Mouse (Mus musculus) forebrain, postnatal 0 days (tissue): Measurements from ENCODE around the gene Mrpl33. TPM values are rescaled to one million over a fixed set of nuclear protein-coding genes. Genes with fewer than 3 reads are reported as not detected.
A peak's percentile ranks its signal among the peaks of the same experiment; 100 is the strongest.
"Not testable (repeated sequence)": the region's sequence is repeated elsewhere in the genome, so short reads cannot be mapped to it uniquely, and the experiment has no call there.

ENCODE experiments used
- ATAC-seq: fragments of 200-750 bp; cut with Nextera tagmentation; 2 replicates; pipeline ENCODE4 v1.8.0; 2017; ENCODE audit warnings: mild to moderate bottlenecking, moderate library complexity
- DNase-seq: peaks from one replicate; pipeline ENCODE4 v3.0.0-alpha.2; 2015
- H3K27ac ChIP-seq: fragments of 300-500 bp; sonication (generic); 2 replicates; pipeline ENCODE4 v1.5.1; 2014; ENCODE audit warnings: low read depth, mild to moderate bottlenecking, antibody characterized with exemption, low read length, moderate library complexity, mixed read lengths
- H3K27me3 ChIP-seq: fragments of 300-500 bp; sonication (generic); 2 replicates; pipeline ENCODE4 v1.6.1; 2014; ENCODE audit warnings: mild to moderate bottlenecking, low read length, mixed read lengths; ENCODE audit not compliant: insufficient read depth
- H3K36me3 ChIP-seq: fragments of 300-500 bp; sonication (generic); 2 replicates; pipeline ENCODE4 v1.6.1; 2014; ENCODE audit warnings: mild to moderate bottlenecking, moderate library complexity; ENCODE audit not compliant: insufficient read depth
- H3K4me1 ChIP-seq: fragments of 300-500 bp; sonication (generic); 2 replicates; pipeline ENCODE4 v1.6.1; 2014; ENCODE audit warnings: antibody characterized with exemption; ENCODE audit not compliant: insufficient read depth
- H3K4me2 ChIP-seq: fragments of 300-500 bp; sonication (generic); 2 replicates; pipeline ENCODE4 v1.6.1; 2014; ENCODE audit warnings: low read depth, mild to moderate bottlenecking, moderate library complexity
- H3K4me3 ChIP-seq: fragments of 300-500 bp; sonication (generic); 2 replicates; pipeline ENCODE4 v1.5.1; 2014; ENCODE audit warnings: low read depth, low read length, mixed read lengths
- H3K9ac ChIP-seq: fragments of 300-500 bp; sonication (generic); 2 replicates; pipeline ENCODE4 v1.6.1; 2014; ENCODE audit warnings: mild to moderate bottlenecking
- H3K9me3 ChIP-seq: fragments of 300-500 bp; sonication (generic); 2 replicates; pipeline ENCODE4 v1.6.1; 2016; ENCODE audit warnings: low read length
- CTCF ChIP-seq: sonication (generic); IDR thresholded peaks from 2 replicates; pipeline ENCODE4 v1.5.1; 2016; ENCODE audit warnings: antibody characterized with exemption, control low read depth, low read depth
- WGBS: fragments of 180-500 bp; shearing (Covaris S2); extraction: QIAGEN DNeasy Blood & Tissue Kit; methylation state at CpG from one replicate; pipeline ENCODE4 v1.1.7; 2014; 5-methylcytosine and 5-hydroxymethylcytosine counted together
- polyA plus RNA-seq: library from polyadenylated mRNA; unstranded; fragments of >200 nt; fragmentation: Nextera tagmentation; extraction: Ambion mirVana; gene quantifications from 2 replicates; pipeline ENCODE4 v1.2.1, GENCODE M21; 2015
- total RNA-seq: library from RNA; depleted of rRNA; stranded (reverse); fragments of >200 nt; gene quantifications from 2 replicates; pipeline ENCODE4 v1.2.3, GENCODE M21; 2014

The Mrpl33 gene
- total and polyA plus RNA-seq, 2 experiments from 2014 or later: 166 to 295 TPM

DNA sequence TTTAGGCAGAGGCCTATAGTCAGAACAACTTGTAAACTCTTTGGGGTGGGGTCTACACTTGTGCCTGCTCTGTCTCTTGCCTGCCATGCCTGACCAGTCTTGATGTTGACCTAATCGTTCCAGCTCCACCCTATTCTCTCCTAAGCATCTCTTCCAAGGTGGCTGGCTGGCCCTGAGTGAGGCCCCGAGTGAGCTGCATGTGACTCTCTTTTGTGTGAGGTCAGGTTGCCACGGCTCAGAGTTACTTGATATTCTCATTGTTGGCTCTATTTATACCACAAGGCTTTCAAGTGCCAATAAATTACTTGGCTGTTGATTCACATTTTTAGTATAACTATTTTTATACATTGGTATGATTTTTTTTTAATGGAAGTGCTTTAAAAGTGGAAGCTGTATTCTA is 30.4 kb downstream of the Mrpl33 start:
- Histone ChIP-seq H3K4me3 (no peak overlapping the region), H3K27me3 (no peaks in the 10 kb centered on the region), H3K4me2 (no peak overlapping the region), H3K9ac (no peak overlapping the region), H3K9me3 (no peaks in the 10 kb centered on the region), H3K27ac (no peak overlapping the region), H3K36me3 (peaks cover 3% of the 10 kb centered on the region; the same call in 1 of the 2 replicates), H3K4me1 (no peaks in the 10 kb centered on the region)
- no peak for DNase-seq
- WGBS: 40% methylated on average over 3 of the region's 3 CpGs
- ATAC-seq: no peak
- no peak for TF ChIP-seq CTCF

DNA sequence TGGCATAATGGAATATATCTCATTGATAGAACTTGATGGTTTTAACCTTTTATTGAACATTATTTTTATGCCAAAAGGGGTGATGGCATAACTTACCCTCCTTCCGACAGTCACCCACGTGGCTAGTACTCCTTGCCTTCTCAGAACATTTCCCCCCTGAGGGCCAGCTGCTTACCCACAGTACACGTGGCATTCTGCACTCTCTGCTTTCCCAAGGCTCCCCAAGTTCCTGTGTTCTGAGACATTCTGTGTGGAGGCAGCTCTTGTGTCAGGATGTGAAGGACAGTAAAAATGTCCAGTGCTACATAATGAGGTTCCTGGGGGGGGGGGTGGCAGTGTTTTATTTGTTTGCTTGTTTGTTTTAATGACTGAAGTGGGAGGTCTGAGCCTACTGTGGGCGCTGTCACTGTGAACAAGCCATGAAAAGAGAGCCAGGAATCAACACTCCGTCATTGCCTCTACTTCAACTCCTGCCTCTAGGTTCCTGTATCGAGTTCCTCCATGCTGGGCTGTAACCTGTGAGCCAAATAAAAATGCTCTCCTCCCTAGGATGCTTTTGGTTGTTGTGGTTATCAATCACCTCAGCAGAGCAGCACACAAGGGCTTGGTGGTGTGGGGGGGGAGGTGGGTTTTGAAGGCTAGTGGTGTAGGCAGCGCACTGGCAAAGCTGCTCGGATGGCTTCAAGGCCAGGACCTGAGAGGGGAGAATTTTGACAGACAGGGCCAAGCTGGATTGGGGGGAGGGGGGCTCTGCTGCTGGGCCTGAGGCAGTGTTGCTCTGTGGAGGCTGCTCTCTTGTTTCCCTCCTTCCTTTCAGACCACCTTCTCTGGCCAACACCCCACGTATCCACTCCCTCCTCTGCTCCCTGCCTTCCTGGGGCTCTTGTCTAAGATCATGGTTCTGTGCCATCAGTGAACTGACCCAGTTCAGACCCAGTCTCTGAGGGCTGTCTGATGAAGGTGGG is 31.1 kb downstream of the Mrpl33 start:
- no peak for TF ChIP-seq CTCF
- Histone ChIP-seq H3K4me1 (no peaks in the 10 kb centered on the region), H3K9ac (no peak overlapping the region), H3K27ac (no peak overlapping the region), H3K36me3 (peaks cover 2% of the 10 kb centered on the region; the same call in 1 of the 2 replicates), H3K4me3 (no peak overlapping the region), H3K4me2 (no peak overlapping the region), H3K9me3 (no peaks in the 10 kb centered on the region), H3K27me3 (no peaks in the 10 kb centered on the region)
- 69% methylated on average over 9 of the region's 9 CpGs for WGBS
- ATAC-seq (peak; percentile 12; the same call in 1 of the 2 replicates), DNase-seq (no peak)

DNA sequence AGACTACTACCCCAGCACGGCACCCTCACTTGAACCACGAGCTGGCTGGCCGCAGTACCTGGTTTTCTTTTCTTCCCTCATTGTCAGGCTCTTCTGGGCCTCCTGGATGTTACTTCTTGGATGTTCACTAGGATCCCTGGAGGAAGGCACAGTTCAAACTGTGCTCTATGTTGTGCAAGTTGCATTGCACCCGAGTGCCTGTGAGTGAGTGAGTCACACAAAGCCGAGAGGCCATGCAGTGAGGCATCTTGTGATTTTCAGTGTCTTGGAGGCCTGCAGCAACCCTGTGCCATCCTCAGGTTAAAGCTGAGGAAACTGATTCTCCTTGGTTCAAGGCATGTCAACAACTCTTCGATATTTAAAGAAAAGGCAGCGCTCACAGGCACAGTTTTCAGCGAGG is 31.8 kb downstream of the Mrpl33 start:
- Histone ChIP-seq H3K4me2 (no peak overlapping the region), H3K27ac (no peak overlapping the region), H3K9ac (no peak overlapping the region), H3K9me3 (no peaks in the 10 kb centered on the region), H3K27me3 (no peaks in the 10 kb centered on the region), H3K4me3 (no peak overlapping the region), H3K4me1 (no peaks in the 10 kb centered on the region), H3K36me3 (no peaks in the 10 kb centered on the region)
- no peak for TF ChIP-seq CTCF
- 87% methylated on average over 8 of the region's 8 CpGs for WGBS
- ATAC-seq: no peak
- no peak for DNase-seq

DNA sequence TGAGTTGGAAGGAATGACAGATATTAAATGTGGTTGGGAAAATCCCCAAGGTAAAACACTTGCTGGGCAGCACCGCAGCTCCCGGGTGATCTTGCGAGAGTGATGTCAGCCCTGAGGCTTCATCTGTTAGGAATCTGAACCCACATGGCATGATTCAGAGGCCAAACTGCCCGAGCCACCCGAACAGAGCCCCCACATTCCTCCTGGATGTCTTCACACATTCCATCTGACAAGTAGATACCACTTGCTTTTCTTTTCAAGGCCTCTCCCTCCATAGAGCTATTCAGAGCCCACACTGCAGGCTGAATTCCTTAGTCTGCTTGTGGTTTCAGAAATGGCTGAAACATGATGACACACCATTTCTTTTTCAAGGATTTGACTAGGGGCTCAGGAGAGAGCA is 33.3 kb downstream of the Mrpl33 start:
- H3K27ac ChIP-seq: no peak overlapping the region
- ATAC-seq: no peak; the same call in 1 of the 2 replicates
- 43% methylated on average over 5 of the region's 5 CpGs for WGBS

DNA sequence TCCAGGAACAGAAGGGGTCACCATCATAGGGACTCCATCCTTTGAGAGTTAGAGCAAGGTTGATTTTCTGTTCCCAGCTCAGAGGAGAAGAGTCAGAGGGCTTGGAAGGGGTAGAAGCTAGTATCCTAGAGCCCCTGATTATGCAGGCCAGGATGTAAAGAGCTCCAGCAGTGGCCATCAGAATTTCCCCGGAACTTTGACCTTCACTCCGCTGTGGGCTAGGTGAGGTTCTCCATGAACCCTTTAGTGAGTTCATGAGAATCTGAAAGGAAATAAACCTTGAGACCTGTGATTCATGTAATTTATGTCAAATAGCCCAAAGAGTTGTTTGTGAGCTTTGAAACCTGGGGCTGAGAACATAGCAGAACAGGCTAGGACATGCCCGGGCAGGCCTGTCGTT is 34.4 kb downstream of the Mrpl33 start:
- not testable (repeated sequence) for H3K4me2 ChIP-seq, ATAC-seq, DNase-seq, H3K9me3 ChIP-seq, H3K4me3 ChIP-seq, H3K27ac ChIP-seq, H3K36me3 ChIP-seq, H3K4me1 ChIP-seq, H3K9ac ChIP-seq, H3K27me3 ChIP-seq
- WGBS: 92% methylated on average over 4 of the region's 4 CpGs

More for the DNA sequence above, 33.3 kb downstream of the Mrpl33 start:
- no peak overlapping the region for H3K4me2 ChIP-seq
- no peak overlapping the region for H3K9ac ChIP-seq
- no peak for DNase-seq
- no peak overlapping the region for H3K4me3 ChIP-seq
- H3K9me3 ChIP-seq: no peaks in the 10 kb centered on the region
- H3K36me3 ChIP-seq: no peaks in the 10 kb centered on the region
- TF ChIP-seq CTCF: no peak
- no peaks in the 10 kb centered on the region for H3K27me3 ChIP-seq
- H3K4me1 ChIP-seq: no peaks in the 10 kb centered on the region

DNA sequence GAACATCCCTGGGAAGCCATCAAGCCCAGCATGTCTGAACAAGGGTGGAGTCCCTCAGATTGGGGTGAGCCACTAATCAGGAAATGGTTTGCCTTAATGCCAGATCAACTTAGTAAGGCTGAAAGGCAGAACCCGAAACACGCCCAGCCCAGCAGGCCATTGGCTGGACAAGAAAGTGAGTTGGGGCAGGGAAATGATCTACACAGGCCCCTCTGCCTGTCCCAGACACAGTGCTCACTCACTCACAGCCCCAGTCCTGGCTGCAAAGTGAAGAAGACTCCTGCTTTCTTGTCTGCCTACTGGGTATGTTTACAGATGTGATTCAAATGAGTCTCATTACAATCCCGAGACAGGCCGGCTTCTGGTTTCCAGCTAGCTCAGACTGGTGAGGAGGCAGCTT is 37.4 kb downstream of the Mrpl33 start:
- DNase-seq (no peak), ATAC-seq (no peak)
- H3K27ac ChIP-seq: no peak overlapping the region
- no peak overlapping the region for H3K9ac ChIP-seq
- no peak for TF ChIP-seq CTCF
- 64% methylated on average over 4 of the region's 4 CpGs for WGBS
- H3K36me3 ChIP-seq: no peaks in the 10 kb centered on the region
- no peak overlapping the region for H3K4me2 ChIP-seq
- no peak overlapping the region for H3K4me3 ChIP-seq
- H3K9me3 ChIP-seq: no peaks in the 10 kb centered on the region
- no peaks in the 10 kb centered on the region for H3K4me1 ChIP-seq
- H3K27me3 ChIP-seq: no peaks in the 10 kb centered on the region

DNA sequence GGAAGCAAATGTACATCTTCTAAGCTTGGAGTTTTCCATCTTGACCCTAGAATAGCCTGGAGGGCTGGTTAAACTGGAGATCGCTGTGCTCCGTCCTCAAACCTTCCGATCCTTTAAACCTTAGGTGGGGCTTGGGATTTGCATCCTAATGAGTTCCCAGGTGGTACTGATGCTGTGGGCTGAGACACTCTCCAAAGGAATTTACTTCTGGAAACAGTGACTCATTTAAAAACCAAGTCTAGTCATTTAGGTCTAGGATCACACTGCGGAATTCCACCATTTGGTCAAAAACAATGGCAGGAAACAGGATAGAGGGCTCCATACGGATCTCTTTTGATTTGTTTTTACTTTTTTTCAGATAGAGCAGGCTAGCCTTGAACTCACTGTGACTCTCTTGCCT is 37.9 kb downstream of the Mrpl33 start:
- WGBS: 53% methylated on average over 5 of the region's 5 CpGs
- Histone ChIP-seq H3K9ac (no peak overlapping the region), H3K4me2 (no peak overlapping the region), H3K27me3 (no peaks in the 10 kb centered on the region), H3K36me3 (no peaks in the 10 kb centered on the region), H3K27ac (no peak overlapping the region; the same call in 1 of the 2 replicates), H3K9me3 (no peaks in the 10 kb centered on the region), H3K4me1 (no peaks in the 10 kb centered on the region), H3K4me3 (no peak overlapping the region)
- no peak for DNase-seq
- TF ChIP-seq CTCF: no peak
- no peak for ATAC-seq
